Mouse (Mus musculus) left cerebral cortex, adult 2 months (tissue): ENCODE data around the gene Man1a2. TPM values are rescaled to one million over a fixed set of nuclear protein-coding genes. Genes with fewer than 3 reads are reported as not detected.

Experiments
- DNase-seq, 2 experiments: peaks; one replicate each; pipeline ENCODE4 v3.0.0; 2021 to 2022; ENCODE audit warnings: low spot score in 2 of 2, mixed read lengths in 1 of 2; ENCODE audit errors: extremely low spot score in 1 of 2
- H3K27ac ChIP-seq: fragments of 200-600 bp; 2 replicates; pipeline ENCODE4 v1.8.1; 2022
- H3K4me3 ChIP-seq: fragments of 200-600 bp; 2 replicates; pipeline ENCODE4 v1.8.1; 2022
- CTCF ChIP-seq: fragments of 200-600 bp; IDR thresholded peaks from 2 replicates; pipeline ENCODE4 v1.8.1; 2022; ENCODE audit warnings: antibody characterized with exemption, mild to moderate bottlenecking, moderate library complexity
- intact Hi-C: fragments of 180-260 bp; cut with DNase I; formaldehyde crosslinking; loops from one replicate; pipeline ENCODE4 v1.15.1; 2025
- long read RNA-seq, 2 experiments: library from polyadenylated mRNA; stranded (forward); transcript quantifications; one replicate each; pipeline ENCODE4 v2.0.0; 2021; ENCODE audit warnings: borderline mapping rate in 2 of 2
- total RNA-seq, 2 experiments: library from RNA; stranded (reverse); gene quantifications; 2 replicates each; pipeline ENCODE4 v1.2.3; 2021

Gene Man1a2
- 100 to 1,000 TPM; 166 to 170 TPM for total RNA-seq
- long read RNA-seq, experiment 1, full-length matches to known transcripts: 33 of 49 reads
- long read RNA-seq, experiment 1, partial matches to known transcripts: 1 of 49 reads
- long read RNA-seq, experiment 1, other reads (novel, unspliced or antisense): 15 of 49 reads
- long read RNA-seq, experiment 2, full-length matches to known transcripts: 29 of 47 reads
- long read RNA-seq, experiment 2, partial matches to known transcripts: 6 of 47 reads
- long read RNA-seq, experiment 2, other reads (novel, unspliced or antisense): 12 of 47 reads

DNA sequence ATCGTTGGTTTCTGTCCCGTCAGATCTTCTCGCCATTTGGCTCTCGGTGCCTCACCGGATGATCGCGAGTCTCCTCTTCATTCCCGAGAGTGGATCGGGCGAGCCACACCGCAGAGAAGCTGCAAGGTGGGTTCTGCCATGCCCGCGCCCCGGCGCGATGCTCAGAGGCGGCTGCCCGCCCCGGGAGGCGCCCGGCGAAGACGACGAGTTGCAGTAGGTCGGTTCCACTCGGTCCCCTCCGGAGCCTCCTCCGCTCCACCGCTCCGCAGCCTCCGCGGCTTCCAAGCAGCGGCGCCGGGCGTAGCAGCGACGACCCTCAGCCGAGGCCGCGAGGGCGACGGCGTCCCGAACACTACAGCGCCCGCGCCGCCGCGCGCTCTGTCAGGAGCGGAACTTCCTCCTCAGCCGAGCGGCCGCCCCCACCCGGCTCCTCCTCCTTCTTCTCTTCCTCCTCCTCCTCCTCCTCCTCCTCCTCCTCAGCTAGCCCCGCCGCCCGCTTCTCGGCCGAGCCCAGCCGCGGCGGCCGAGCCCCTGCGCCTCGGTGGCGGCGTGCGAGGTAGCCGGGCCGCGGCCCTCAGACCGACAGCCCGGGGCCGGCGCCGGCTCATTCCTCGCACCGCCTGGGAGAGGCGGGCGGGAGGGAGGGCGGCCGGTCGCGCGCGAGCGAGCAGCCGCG lies at the start of gene Man1a2:
TSS of gene Man1a2 (minus strand) at position 417 of the 676 bp plus-strand sequence.
- intact Hi-C loops: loop anchor here (2.0 to 10.0 kb wide), 5 partner anchors 20 to 500 kb away; no protein-coding TSS in a partner anchor

DNA sequence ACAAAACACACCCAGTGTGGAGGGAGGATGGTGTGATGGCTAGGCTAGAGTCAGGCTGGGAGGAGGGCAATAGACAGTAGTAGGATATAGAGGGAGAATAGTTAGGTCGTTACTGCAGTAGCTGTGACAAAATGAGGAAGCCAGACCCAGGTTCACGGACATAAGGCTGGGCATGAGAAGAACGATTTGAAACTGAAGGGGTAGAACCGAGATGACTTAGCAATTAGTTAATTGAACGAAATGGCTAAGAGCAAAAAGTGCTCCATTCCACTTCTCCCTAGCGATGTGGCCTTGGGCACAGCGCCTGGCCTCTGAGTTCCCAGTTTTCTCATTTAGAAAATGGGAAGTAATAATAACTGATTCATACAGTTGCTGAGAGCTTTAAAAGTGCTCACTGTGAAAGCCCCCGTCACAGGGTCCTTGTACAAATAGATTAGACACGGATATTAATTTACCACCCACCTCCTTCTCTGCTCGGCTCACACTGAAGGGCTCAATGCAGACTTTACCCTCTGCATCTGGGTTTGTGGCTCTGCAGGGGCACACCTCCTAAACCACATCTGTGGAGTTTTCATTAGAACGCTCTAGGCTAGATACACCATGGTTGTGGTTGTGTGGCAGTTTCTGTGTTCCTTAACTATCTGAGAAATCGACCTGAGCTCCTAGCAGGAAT lies 49.3 kb upstream of the Man1a2 start:
- DNase-seq: no peak
- intact Hi-C loops: no loop called here
- Histone ChIP-seq H3K27ac (no peak overlapping the region), H3K4me3 (no peak overlapping the region)
- TF ChIP-seq CTCF: no peak

More for the DNA sequence above, at the start of gene Man1a2:
- Histone ChIP-seq H3K4me3 (peak within 1 kb of the TSS; percentile 99), H3K27ac (peak within 1 kb of the TSS; percentile 95)
- peak; percentile 83 for DNase-seq
- TF ChIP-seq CTCF: no peak

DNA sequence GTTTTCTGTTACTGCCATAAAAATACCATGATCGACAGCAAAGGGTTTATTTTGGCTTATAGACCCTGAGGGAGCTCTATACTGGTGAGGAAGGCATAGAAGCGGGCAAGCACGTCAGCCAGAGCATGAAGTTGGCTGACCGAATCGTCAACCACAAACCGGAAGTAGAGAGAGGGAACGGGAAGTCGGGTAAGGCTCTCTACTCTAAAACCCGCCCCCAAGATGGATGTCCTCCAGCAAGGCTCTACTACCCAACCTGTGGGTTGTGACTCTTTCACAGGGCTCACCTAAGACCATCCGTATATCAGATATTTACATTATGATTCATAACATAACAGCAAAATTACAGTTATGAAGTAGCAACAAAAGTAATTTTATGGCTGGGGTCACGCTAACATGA lies 46.6 kb upstream of the Man1a2 start:
- intact Hi-C loops: no loop called here
- H3K4me3 ChIP-seq: no peak overlapping the region
- no peak for TF ChIP-seq CTCF

DNA sequence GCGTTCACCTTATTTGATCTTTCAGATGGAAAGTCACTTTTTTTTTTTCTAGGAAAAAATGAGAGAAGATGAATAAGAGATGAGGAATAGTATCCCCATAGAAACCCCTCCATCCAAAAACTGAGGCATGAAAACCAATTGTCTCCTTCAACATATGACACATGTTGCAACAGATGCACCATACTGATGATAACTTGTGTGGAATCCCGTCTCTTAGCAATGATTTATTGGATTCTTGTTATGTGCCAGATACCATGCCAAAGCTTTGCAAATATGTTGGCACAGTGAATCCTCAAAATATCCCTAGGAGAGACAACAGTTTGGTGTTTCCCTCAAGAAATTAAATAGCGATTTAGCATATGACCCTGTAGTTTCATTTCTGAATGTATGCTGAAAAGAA lies 46.0 kb upstream of the Man1a2 start:
- intact Hi-C loops: no loop called here
- TF ChIP-seq CTCF: no peak
- no peak for DNase-seq

More for the DNA sequence above, 46.6 kb upstream of the Man1a2 start:
- no peak for DNase-seq
- H3K27ac ChIP-seq: no peak overlapping the region

DNA sequence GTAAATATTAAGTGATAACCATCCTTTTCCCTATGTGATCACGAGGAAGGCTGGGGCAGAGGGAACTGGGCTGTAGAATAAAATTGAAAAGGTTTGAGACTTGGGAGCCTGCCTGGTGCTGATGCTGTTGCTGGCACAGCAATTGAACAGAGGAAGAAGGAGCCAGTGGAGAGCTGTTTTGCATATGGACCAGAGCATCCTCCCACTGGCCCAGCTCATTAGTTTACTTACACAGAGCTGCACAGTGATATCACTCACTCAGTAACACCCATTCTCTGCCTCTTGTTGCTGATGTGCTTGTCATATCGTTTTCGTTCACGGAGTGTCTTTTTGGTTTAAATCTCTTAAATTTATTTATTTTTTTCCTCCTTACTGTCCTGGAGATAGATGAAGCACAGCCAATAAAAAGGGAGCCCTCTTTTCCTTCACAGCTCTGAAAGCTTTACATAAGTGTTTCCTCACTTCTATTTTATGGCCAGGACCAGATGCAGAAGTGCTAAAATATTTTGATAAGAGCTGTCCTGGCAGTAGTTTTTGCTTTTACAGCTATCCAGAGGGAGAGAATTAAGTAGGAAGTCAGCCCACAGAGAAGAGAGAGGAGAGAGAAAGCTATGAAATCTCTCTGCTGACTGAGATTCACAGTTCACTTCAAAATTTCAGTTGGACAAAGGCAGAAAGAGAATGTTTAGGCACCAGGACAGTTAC lies 42.9 kb upstream of the Man1a2 start:
- DNase-seq: no peak
- intact Hi-C loops: loop anchor here (1.0 kb wide), 1 partner anchor 23 kb away; no protein-coding TSS in a partner anchor

More for the DNA sequence above, 46.0 kb upstream of the Man1a2 start:
- H3K4me3 ChIP-seq: no peak overlapping the region
- no peak overlapping the region for H3K27ac ChIP-seq

DNA sequence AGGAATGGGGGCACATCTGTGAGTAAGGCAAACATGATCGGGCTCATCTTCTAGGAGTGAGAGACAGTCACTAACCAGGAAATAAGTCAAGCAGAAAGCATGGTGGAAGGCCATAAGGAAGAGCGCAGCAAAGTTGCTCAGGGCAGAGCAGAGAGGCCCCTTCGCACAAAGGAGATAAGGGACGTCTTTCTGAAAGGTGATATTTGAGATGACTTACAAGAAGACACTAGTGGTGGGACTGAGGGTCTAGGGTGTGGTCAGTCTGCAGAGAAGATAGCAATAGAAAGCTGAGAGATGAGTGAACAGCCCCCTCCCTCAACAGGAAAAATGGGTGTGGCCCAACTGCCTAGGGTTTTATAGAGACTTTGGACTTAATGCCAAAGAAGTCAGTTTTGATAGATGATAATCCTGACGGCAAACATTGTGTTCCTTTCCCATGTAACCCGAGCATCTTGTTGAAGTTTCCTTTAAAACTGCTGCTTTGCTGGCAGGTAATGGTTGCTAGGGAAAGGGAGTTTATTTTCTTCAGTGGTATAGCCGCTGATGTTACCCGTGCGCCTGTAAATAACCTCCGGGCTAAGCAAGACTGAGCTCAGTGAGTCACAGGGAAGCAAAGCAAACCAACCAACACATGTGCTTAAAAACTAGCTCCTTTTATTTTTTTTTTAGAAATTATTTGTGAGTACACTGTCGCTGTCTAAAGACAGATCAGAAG lies 40.8 kb upstream of the Man1a2 start:
- no peak for DNase-seq
- no peak overlapping the region for H3K4me3 ChIP-seq
- intact Hi-C loops: no loop called here
- H3K27ac ChIP-seq: no peak overlapping the region
- no peak for TF ChIP-seq CTCF

More for the DNA sequence above, 42.9 kb upstream of the Man1a2 start:
- Histone ChIP-seq H3K4me3 (no peak overlapping the region), H3K27ac (peak overlapping the region; percentile 41; the same call in 1 of the 2 replicates)
- TF ChIP-seq CTCF: no peak

DNA sequence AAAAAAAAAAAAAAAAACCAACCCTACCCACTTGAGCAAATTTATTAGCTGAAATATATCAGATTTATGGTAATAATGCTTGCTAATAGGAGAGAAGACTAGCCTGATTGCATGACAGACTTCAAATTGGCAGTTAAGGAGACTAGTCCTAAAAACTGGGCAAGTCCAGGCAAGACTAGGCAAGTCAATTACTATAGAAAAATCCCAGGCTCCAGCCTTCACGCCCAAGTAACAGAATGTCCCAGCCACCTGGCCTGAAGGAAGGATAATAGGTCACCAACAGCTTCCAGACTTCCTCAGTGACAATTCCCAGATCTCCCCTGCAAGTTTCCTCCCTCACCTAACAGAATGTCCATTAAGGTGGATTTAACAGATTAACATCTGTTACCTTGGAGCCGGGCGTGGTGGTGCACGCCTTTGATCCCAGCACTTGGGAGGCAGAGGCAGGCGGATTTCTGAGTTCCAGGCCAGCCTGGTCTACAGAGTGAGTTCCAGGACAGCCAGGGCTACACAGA lies 35.5 kb upstream of the Man1a2 start:
- intact Hi-C loops: no loop called here
- DNase-seq: no peak
- Histone ChIP-seq H3K27ac (no peak overlapping the region), H3K4me3 (no peak overlapping the region)
- no peak for TF ChIP-seq CTCF

DNA sequence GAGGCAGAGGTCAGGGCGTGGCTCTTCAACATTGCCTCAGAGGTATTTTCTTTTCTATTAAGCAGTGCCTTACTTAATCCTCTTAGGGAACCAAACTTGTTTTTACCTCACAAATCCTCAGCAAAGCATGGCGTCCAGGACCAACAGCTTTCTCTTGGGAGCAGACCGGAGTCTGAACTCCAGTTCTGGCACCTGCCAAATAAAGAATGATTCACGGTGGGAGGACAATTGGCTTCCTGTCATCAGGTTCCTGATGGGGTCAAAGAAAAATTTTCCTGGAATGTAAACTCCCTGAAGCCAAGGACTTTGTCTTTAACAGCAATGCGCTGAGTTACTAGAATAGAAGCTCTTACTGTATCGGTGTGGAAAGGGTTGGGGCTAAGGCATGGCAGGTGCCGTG lies 30.9 kb upstream of the Man1a2 start:
- no peak overlapping the region for H3K27ac ChIP-seq
- no peak for TF ChIP-seq CTCF
- intact Hi-C loops: no loop called here

DNA sequence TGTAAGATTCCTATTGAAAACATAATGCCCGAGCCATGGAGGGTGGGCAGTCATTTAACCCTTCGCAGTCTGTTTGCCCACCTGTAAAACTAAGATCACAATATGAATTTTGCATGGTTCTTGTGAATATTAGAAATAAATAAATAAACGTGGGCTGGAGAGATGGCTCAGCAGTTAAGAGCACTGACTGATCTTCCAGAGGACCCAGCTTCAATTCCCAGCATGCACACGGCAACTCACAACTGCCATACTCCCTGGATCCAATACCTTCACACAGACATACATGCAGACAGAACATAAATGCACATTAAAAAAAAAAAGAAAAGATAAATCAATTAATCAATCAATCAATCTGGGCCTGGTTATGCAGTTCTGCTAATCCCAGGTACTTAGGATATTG lies 30.1 kb upstream of the Man1a2 start:
- DNase-seq: no peak

More for the DNA sequence above, 30.9 kb upstream of the Man1a2 start:
- no peak overlapping the region for H3K4me3 ChIP-seq
- no peak for DNase-seq

DNA sequence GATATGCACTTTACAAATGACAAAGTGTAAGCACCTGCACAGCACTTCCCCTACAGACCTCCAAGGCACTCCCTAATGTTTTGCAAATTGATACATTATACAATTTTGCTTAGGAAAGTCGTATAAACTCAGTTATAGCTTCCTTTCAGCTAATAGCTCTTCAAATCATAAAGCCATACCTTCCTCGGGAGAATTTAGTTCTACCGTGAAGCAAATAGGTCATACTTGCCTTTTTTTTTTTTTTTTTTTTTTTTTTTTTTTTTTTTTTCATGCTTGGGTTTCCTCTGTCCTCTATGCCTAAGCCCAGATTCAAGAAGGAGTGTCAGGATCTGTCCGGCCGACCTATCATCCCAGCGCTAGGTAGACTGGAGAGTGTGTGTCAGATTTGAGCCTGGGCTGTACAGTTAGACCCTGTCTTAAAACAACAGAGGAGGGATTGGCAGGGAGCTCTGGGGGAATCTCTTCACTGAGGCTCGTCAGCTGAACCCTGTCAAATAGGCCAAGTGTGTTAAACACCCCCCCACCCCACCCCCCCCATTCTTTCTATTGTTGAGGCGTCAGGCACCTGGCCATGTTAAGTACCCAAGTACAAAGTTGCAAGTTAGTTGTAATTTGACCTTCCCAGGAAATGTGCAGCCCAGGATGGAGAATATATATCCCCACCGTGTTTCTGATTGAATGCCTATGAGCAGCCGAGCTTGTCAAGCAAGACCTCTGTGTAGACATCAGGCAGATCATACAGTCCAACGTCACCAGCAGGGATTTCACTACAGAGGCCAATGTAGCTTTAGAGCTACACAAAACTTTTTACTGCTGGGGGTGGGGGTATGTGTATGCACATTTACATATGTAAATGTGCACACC lies 28.1 kb upstream of the Man1a2 start:
- no peak for TF ChIP-seq CTCF
- DNase-seq: no peak
- intact Hi-C loops: no loop called here

More for the DNA sequence above, 30.1 kb upstream of the Man1a2 start:
- intact Hi-C loops: no loop called here
- Histone ChIP-seq H3K27ac (no peak overlapping the region), H3K4me3 (no peak overlapping the region)
- TF ChIP-seq CTCF: no peak

More for the DNA sequence above, 28.1 kb upstream of the Man1a2 start:
- Histone ChIP-seq H3K4me3 (no peak overlapping the region), H3K27ac (no peak overlapping the region)
